Mouse (Mus musculus) E14TG2a.4 (cell line): ENCODE measurements around the gene Cdr2.

Experiments
- CTCF ChIP-seq: conservative IDR thresholded peaks from 2 replicates; pipeline ENCODE4 v1.5.1; 2014; ENCODE audit warnings: low read length
- NANOG ChIP-seq: IDR thresholded peaks from 2 replicates; pipeline ENCODE4 v1.6.1; 2014; ENCODE audit warnings: borderline replicate concordance, low read length, mixed read lengths
- POU5F1 ChIP-seq: IDR thresholded peaks from 2 replicates; pipeline ENCODE4 v1.6.1; 2014; ENCODE audit warnings: low read length, borderline replicate concordance

- TF ChIP-seq CTCF (no peak), NANOG (no peak), POU5F1 (no peak)
Observed at GRCm38 (mm10) chr7:121003793-121004418, 21.8 kb upstream of the Cdr2 start.
